Mouse (Mus musculus) frontal cortex, adult 2 months (tissue): ENCODE results near the gene 2900026A02Rik. TPM values are rescaled to one million over a fixed set of nuclear protein-coding genes. Genes with fewer than 3 reads are reported as not detected.
A peak's percentile ranks its signal among the peaks of the same experiment; 100 is the strongest.

Experiments
- DNase-seq, 2 experiments: peaks; one replicate each; pipeline ENCODE4 v3.0.0; 2022; ENCODE audit warnings: low spot score in 1 of 2; ENCODE audit errors: extremely low spot score in 1 of 2
- polyA plus RNA-seq: library from polyadenylated mRNA; depleted of rRNA; stranded (reverse); fragments of >200 nt; gene quantifications from 2 replicates; pipeline ENCODE4 v1.2.3, GENCODE M21; 2012

Gene 2900026A02Rik
- polyA plus RNA-seq, 1 experiment = 17.8 TPM

GRCm38 (mm10) chr5:113152663-113153507 lies 68.2 kb downstream of the 2900026A02Rik start:
- DNase-seq = peak in 1 of 2 experiments; percentile 53

GRCm38 (mm10) chr5:113151554-113152103 lies 69.4 kb downstream of the 2900026A02Rik start:
- DNase-seq = no peak

- DNase-seq = no peak
Observed at GRCm38 (mm10) chr5:113150871-113151553, 70.0 kb downstream of the 2900026A02Rik start.

GRCm38 (mm10) chr5:113149052-113149451 lies 72.0 kb downstream of the 2900026A02Rik start:
- DNase-seq = no peak

GRCm38 (mm10) chr5:113147994-113148471 lies 73.0 kb downstream of the 2900026A02Rik start:
- peak; percentile 67 to 78 for DNase-seq

GRCm38 (mm10) chr5:113146656-113147055 lies 74.4 kb downstream of the 2900026A02Rik start:
- no peak for DNase-seq

GRCm38 (mm10) chr5:113145171-113145570 lies 75.9 kb downstream of the 2900026A02Rik start:
- DNase-seq = peak in 1 of 2 experiments; percentile 53

- peak; percentile 87 to 91 for DNase-seq
Observed at GRCm38 (mm10) chr5:113142486-113142885, 78.5 kb downstream of the 2900026A02Rik start.

- no peak for DNase-seq
Observed at GRCm38 (mm10) chr5:113142018-113142417, 79.0 kb downstream of the 2900026A02Rik start.

GRCm38 (mm10) chr5:113140872-113141271 lies 80.2 kb downstream of the 2900026A02Rik start:
- no peak for DNase-seq

GRCm38 (mm10) chr5:113140051-113140450 lies 81.0 kb downstream of the 2900026A02Rik start:
- DNase-seq = no peak

GRCm38 (mm10) chr5:113139064-113139726 lies 81.8 kb downstream of the 2900026A02Rik start:
- DNase-seq = no peak

GRCm38 (mm10) chr5:113138319-113139063 lies 82.5 kb downstream of the 2900026A02Rik start:
- no peak for DNase-seq

- no peak for DNase-seq
Observed at GRCm38 (mm10) chr5:113137691-113138318, 83.2 kb downstream of the 2900026A02Rik start.

GRCm38 (mm10) chr5:113136951-113137487 lies 84.0 kb downstream of the 2900026A02Rik start:
- no peak for DNase-seq

- DNase-seq = no peak
Observed at GRCm38 (mm10) chr5:113135513-113135912, 85.5 kb downstream of the 2900026A02Rik start.

- no peak for DNase-seq
Observed at GRCm38 (mm10) chr5:113133722-113134710, 87.0 kb downstream of the 2900026A02Rik start.

GRCm38 (mm10) chr5:113133080-113133491 lies 88.0 kb downstream of the 2900026A02Rik start:
- no peak for DNase-seq
